Mouse (Mus musculus): ENCODE measurements around the gene Fgfr2.

DNA sequence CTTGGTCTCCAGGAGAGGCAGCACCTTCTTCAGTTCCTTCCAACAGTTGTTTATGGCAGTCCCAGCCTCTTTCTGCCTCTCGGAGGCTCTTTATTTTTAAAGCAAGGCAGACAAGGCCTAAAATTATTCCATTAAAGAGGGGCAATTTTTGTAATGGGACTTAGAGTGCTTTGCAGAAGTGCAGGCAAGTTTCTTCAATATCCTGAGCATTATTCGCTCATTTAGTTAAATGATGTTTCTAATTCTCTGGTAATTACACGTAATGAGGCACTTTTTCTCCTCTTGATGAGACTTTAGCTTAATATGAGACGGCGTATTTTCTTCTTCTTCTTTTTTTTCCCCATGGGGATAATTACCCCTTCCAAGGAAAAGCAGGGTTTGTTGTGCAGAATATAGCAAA is 1537.6 kb downstream of the Fgfr2 start:
- TF ChIP-seq MAX (IDR thresholded peaks at IDR 0.05) (no peak), USF1 (IDR thresholded peaks at IDR 0.05; ENCODE audit: low read depth) (no peak), CTCF (IDR thresholded peaks at IDR 0.05; ENCODE audit: control insufficient read depth, insufficient read depth, insufficient read length) (no peak), MYOG (IDR thresholded peaks at IDR 0.05; ENCODE audit: control insufficient read depth, extremely low read depth, insufficient read length) (no peak), MYOD1 (IDR thresholded peaks at IDR 0.05; ENCODE audit: control insufficient read depth, insufficient read length, low read depth) (no peak)
